Mouse (Mus musculus) heart, embryonic 15.5 days (tissue): ENCODE data around the gene Rnd1. TPM values are rescaled to one million over a fixed set of nuclear protein-coding genes. Genes with fewer than 3 reads are reported as not detected.

Experiments used
- ATAC-seq: fragments of 200-750 bp; cut with Nextera tagmentation; replicated peaks from 2 replicates; pipeline ENCODE4 v1.8.0; 2017; ENCODE audit warnings: low read depth, moderate TSS enrichment; ENCODE audit not compliant: insufficient number of reproducible peaks, insufficient read depth, low FRiP score
- H3K27ac ChIP-seq: fragments of 300-500 bp; sonication (generic); 2 replicates; pipeline ENCODE4 v1.5.1; 2015; ENCODE audit warnings: mild to moderate bottlenecking, inconsistent platforms
- H3K27me3 ChIP-seq: fragments of 300-500 bp; sonication (generic); 2 replicates; pipeline ENCODE4 v1.6.1; 2015; ENCODE audit warnings: inconsistent platforms
- H3K36me3 ChIP-seq: fragments of 300-500 bp; sonication (generic); 2 replicates; pipeline ENCODE4 v1.6.1; 2015; ENCODE audit warnings: mild to moderate bottlenecking, inconsistent platforms
- H3K4me1 ChIP-seq: fragments of 300-500 bp; sonication (generic); replicated peaks from 2 replicates; pipeline ENCODE4 v1.6.1; 2015; ENCODE audit warnings: inconsistent platforms
- H3K4me2 ChIP-seq: fragments of 300-500 bp; sonication (generic); 2 replicates; pipeline ENCODE4 v1.6.1; 2015; ENCODE audit warnings: inconsistent platforms, mild to moderate bottlenecking, moderate library complexity
- H3K4me3 ChIP-seq: fragments of 300-500 bp; sonication (generic); 2 replicates; pipeline ENCODE4 v1.5.1; 2015; ENCODE audit warnings: mild to moderate bottlenecking, inconsistent platforms
- H3K9ac ChIP-seq: fragments of 300-500 bp; sonication (generic); 2 replicates; pipeline ENCODE4 v1.6.1; 2015; ENCODE audit warnings: mild to moderate bottlenecking, inconsistent platforms
- H3K9me3 ChIP-seq: fragments of 300-500 bp; sonication (generic); replicated peaks from 2 replicates; pipeline ENCODE4 v1.6.1; 2016; ENCODE audit warnings: inconsistent platforms
- WGBS: fragments of 180-500 bp; shearing (Covaris S2); methylation state at CpG from one replicate; pipeline ENCODE4 v1.1.7; 2015; ENCODE audit warnings: mixed read lengths; 5-methylcytosine and 5-hydroxymethylcytosine counted together
- polyA plus RNA-seq: library from polyadenylated mRNA; unstranded; fragments of >200 nt; fragmentation: Nextera tagmentation; extraction: Ambion mirVana; gene quantifications from 2 replicates; pipeline ENCODE4 v1.2.1, GENCODE M21; 2015

The Rnd1 gene
- polyA plus RNA-seq, 1 experiment from 2014 or later, result 1.1 TPM

GRCm38 (mm10) chr15:98677977-98678376 lies 716 bp upstream of the Rnd1 start:
- Histone ChIP-seq H3K27me3 (peaks cover 32% of the 10 kb centered on the region), H3K27ac (no peak overlapping the region), H3K4me2 (no peak overlapping the region), H3K9me3 (no peaks in the 10 kb centered on the region), H3K36me3 (no peaks in the 10 kb centered on the region), H3K4me1 (peaks cover 25% of the 10 kb centered on the region), H3K4me3 (no peak overlapping the region), H3K9ac (no peak overlapping the region)
- no peak for ATAC-seq
- WGBS, result 57% methylated on average over 7 of the region's 7 CpGs

GRCm38 (mm10) chr15:98676471-98676870 lies 790 bp downstream of the Rnd1 start:
- H3K4me3 ChIP-seq, result peak overlapping the region; percentile 54
- 7% methylated on average over 9 of the region's 9 CpGs for WGBS
- no peaks in the 10 kb centered on the region for H3K9me3 ChIP-seq
- no peaks in the 10 kb centered on the region for H3K36me3 ChIP-seq
- H3K27me3 ChIP-seq, result peaks cover 32% of the 10 kb centered on the region
- no peak overlapping the region for H3K9ac ChIP-seq
- H3K4me1 ChIP-seq, result peaks cover 32% of the 10 kb centered on the region
- H3K4me2 ChIP-seq, result peak overlapping the region; percentile 98
- no peak overlapping the region for H3K27ac ChIP-seq
- no peak for ATAC-seq

- no peak for ATAC-seq
- Histone ChIP-seq H3K27me3 (peaks cover 32% of the 10 kb centered on the region), H3K4me3 (peak overlapping the region; percentile 54)
These were observed 1.5 kb downstream of the Rnd1 start for GRCm38 (mm10) chr15:98675634-98676250.

GRCm38 (mm10) chr15:98674994-98675545 lies 2.2 kb downstream of the Rnd1 start:
- H3K4me2 ChIP-seq, result peak overlapping the region; percentile 98

More at GRCm38 (mm10) chr15:98675634-98676250, 1.5 kb downstream of the Rnd1 start:
- Histone ChIP-seq H3K9me3 (no peaks in the 10 kb centered on the region), H3K36me3 (no peaks in the 10 kb centered on the region), H3K27ac (no peak overlapping the region), H3K4me2 (peak overlapping the region; percentile 98), H3K4me1 (peaks cover 32% of the 10 kb centered on the region), H3K9ac (no peak overlapping the region)
- 10% methylated on average over 14 of the region's 14 CpGs for WGBS

GRCm38 (mm10) chr15:98674284-98674993 lies 2.8 kb downstream of the Rnd1 start:
- no peak overlapping the region for H3K27ac ChIP-seq
- WGBS, result 39% methylated on average over 7 of the region's 7 CpGs
- no peaks in the 10 kb centered on the region for H3K9me3 ChIP-seq
- H3K4me3 ChIP-seq, result no peak overlapping the region
- no peak overlapping the region for H3K4me2 ChIP-seq
- no peaks in the 10 kb centered on the region for H3K36me3 ChIP-seq
- ATAC-seq, result no peak
- H3K4me1 ChIP-seq, result peaks cover 32% of the 10 kb centered on the region
- no peak overlapping the region for H3K9ac ChIP-seq
- H3K27me3 ChIP-seq, result peaks cover 32% of the 10 kb centered on the region

More at GRCm38 (mm10) chr15:98674994-98675545, 2.2 kb downstream of the Rnd1 start:
- Histone ChIP-seq H3K27me3 (peaks cover 32% of the 10 kb centered on the region), H3K4me3 (peak overlapping the region; percentile 54), H3K9me3 (no peaks in the 10 kb centered on the region), H3K9ac (peak overlapping the region; percentile 9; the same call in 1 of the 2 replicates), H3K27ac (no peak overlapping the region), H3K36me3 (no peaks in the 10 kb centered on the region), H3K4me1 (peaks cover 32% of the 10 kb centered on the region)
- WGBS, result 31% methylated on average over 11 of the region's 11 CpGs
- ATAC-seq, result no peak

- H3K4me3 ChIP-seq, result no peak overlapping the region
- ATAC-seq, result no peak
- H3K4me1 ChIP-seq, result peaks cover 32% of the 10 kb centered on the region
- no peaks in the 10 kb centered on the region for H3K36me3 ChIP-seq
- no peak overlapping the region for H3K4me2 ChIP-seq
- H3K9me3 ChIP-seq, result no peaks in the 10 kb centered on the region
- WGBS, result 76% methylated on average over 7 of the region's 7 CpGs
- H3K9ac ChIP-seq, result no peak overlapping the region
- peaks cover 32% of the 10 kb centered on the region for H3K27me3 ChIP-seq
- H3K27ac ChIP-seq, result no peak overlapping the region
These were observed 3.5 kb downstream of the Rnd1 start for GRCm38 (mm10) chr15:98673732-98674131.

- Histone ChIP-seq H3K36me3 (no peaks in the 10 kb centered on the region), H3K4me2 (no peak overlapping the region), H3K9me3 (no peaks in the 10 kb centered on the region), H3K27ac (peak overlapping the region; percentile 13; the same call in 1 of the 2 replicates), H3K9ac (no peak overlapping the region), H3K27me3 (peaks cover 32% of the 10 kb centered on the region), H3K4me1 (peaks cover 32% of the 10 kb centered on the region), H3K4me3 (no peak overlapping the region)
- 0 out of 2 replicates have a peak, but pooled peaks have one; percentile 25 for ATAC-seq
- WGBS, result 19% methylated on average over 4 of the region's 4 CpGs
These were observed 4.7 kb downstream of the Rnd1 start for GRCm38 (mm10) chr15:98672592-98672991.

GRCm38 (mm10) chr15:98664042-98664907 lies 13.0 kb downstream of the Rnd1 start:
- no peaks in the 10 kb centered on the region for H3K9me3 ChIP-seq
- no peak overlapping the region for H3K9ac ChIP-seq
- peaks cover 10% of the 10 kb centered on the region for H3K4me1 ChIP-seq
- H3K4me3 ChIP-seq, result no peak overlapping the region
- H3K27me3 ChIP-seq, result no peaks in the 10 kb centered on the region
- ATAC-seq, result no peak
- WGBS, result 66% methylated on average over 11 of the region's 11 CpGs
- H3K36me3 ChIP-seq, result no peaks in the 10 kb centered on the region
- no peak overlapping the region for H3K4me2 ChIP-seq
- no peak overlapping the region for H3K27ac ChIP-seq

- Histone ChIP-seq H3K27me3 (no peaks in the 10 kb centered on the region), H3K9me3 (no peaks in the 10 kb centered on the region), H3K4me2 (peak within 1 kb of the TSS; percentile 83), H3K4me3 (peak within 1 kb of the TSS; percentile 95), H3K9ac (peak within 1 kb of the TSS; percentile 93), H3K36me3 (peaks cover 12% of the 10 kb centered on the region), H3K4me1 (peaks cover 10% of the 10 kb centered on the region), H3K27ac (peak within 1 kb of the TSS; percentile 92)
- peak; percentile 97 for ATAC-seq
- WGBS, result 4% methylated on average over 47 of the region's 48 CpGs
These were observed 14.4 kb downstream of the Rnd1 start, which contains the start of gene Ddx23 for GRCm38 (mm10) chr15:98662567-98663545. Gene Ddx23 (minus strand): TSS chr15:98662894.

- Histone ChIP-seq H3K36me3 (peaks cover 19% of the 10 kb centered on the region), H3K4me2 (peak overlapping the region; percentile 83), H3K4me3 (peak overlapping the region; percentile 95), H3K27ac (peak overlapping the region; percentile 92), H3K9ac (peak overlapping the region; percentile 93), H3K9me3 (no peaks in the 10 kb centered on the region), H3K27me3 (no peaks in the 10 kb centered on the region), H3K4me1 (peaks cover 10% of the 10 kb centered on the region)
- peak; percentile 33 for ATAC-seq
- WGBS, result under 1% methylated on average over 14 of the region's 14 CpGs
These were observed 15.1 kb downstream of the Rnd1 start for GRCm38 (mm10) chr15:98662198-98662566.
